Mouse (Mus musculus): ENCODE measurements around the gene Fgfr4. TPM values are rescaled to one million over a fixed set of nuclear protein-coding genes. Genes with fewer than 3 reads are reported as not detected.

Fgfr4 gene
- total and polyA plus RNA-seq, 3 experiments = not detected

GRCm38 (mm10) chr13:55166806-55167725 is 14.6 kb downstream of the Fgfr4 start:
- Histone ChIP-seq H3K9ac (ENCODE audit: control insufficient read depth, low read depth, low read length, poor library complexity, severe bottlenecking) (no peak overlapping the region), H3K27ac (ENCODE audit: control insufficient read depth, low read depth, low read length) (no peak overlapping the region), H3K36me3 (ENCODE audit: control insufficient read depth in 1 of 2, insufficient read depth in 2 of 2, low read length in 2 of 2) (no peaks in the 10 kb centered on the region), H3K4me3 (ENCODE audit: control insufficient read depth in 1 of 2, insufficient read depth in 1 of 2, low read depth in 2 of 2, low read length in 2 of 2) (no peak overlapping the region), H3K27me3 (ENCODE audit: control insufficient read depth in 1 of 2, insufficient read depth in 2 of 2, low read length in 2 of 2) (no peaks in the 10 kb centered on the region), H3K9me3 (replicated peaks; ENCODE audit: insufficient read depth, low read length) (no peaks in the 10 kb centered on the region), H3K4me1 (ENCODE audit: control insufficient read depth in 1 of 2, insufficient read depth in 2 of 2, low read length in 2 of 2) (no peaks in the 10 kb centered on the region), H3K79me2 (ENCODE audit: control insufficient read depth, insufficient read depth, low read length, poor library complexity) (no peaks in the 10 kb centered on the region)
- no peak for DNase-seq (ENCODE audit: low read depth, low spot score)
- no peak for TF ChIP-seq USF2 (IDR thresholded peaks at IDR 0.05; ENCODE audit: borderline replicate concordance in 1 of 2, insufficient read depth in 1 of 2, low read depth in 1 of 2, low read length in 2 of 2)
- TF ChIP-seq ZNF384 (IDR thresholded peaks at IDR 0.05; ENCODE audit: low read depth, low read length) = no peak
- no peak for TF ChIP-seq POLR2AphosphoS2 (IDR thresholded peaks at IDR 0.05; ENCODE audit: low read length)
- TF ChIP-seq EP300 (IDR thresholded peaks at IDR 0.05; ENCODE audit: low read depth in 1 of 2, low read length in 2 of 2) = no peak
- no peak for TF ChIP-seq POLR2AphosphoS5 (IDR thresholded peaks at IDR 0.05; ENCODE audit: borderline replicate concordance, low read depth, low read length)
- TF ChIP-seq CHD1 (IDR thresholded peaks at IDR 0.05; ENCODE audit: low read depth, low read length) = no peak
- no peak for TF ChIP-seq MAZ (IDR thresholded peaks at IDR 0.05; ENCODE audit: low read depth, low read length)
- TF ChIP-seq KAT2A (conservative IDR thresholded peaks at IDR 0.05; ENCODE audit: low read depth, low read length) = no peak
- TF ChIP-seq TAL1 (IDR thresholded peaks at IDR 0.05; ENCODE audit: low read length) = no peak
- no peak for TF ChIP-seq HCFC1 (IDR thresholded peaks at IDR 0.05; ENCODE audit: low read depth, low read length)
- TF ChIP-seq ETS1 (IDR thresholded peaks at IDR 0.05; ENCODE audit: low read depth, low read length) = no peak

DNA sequence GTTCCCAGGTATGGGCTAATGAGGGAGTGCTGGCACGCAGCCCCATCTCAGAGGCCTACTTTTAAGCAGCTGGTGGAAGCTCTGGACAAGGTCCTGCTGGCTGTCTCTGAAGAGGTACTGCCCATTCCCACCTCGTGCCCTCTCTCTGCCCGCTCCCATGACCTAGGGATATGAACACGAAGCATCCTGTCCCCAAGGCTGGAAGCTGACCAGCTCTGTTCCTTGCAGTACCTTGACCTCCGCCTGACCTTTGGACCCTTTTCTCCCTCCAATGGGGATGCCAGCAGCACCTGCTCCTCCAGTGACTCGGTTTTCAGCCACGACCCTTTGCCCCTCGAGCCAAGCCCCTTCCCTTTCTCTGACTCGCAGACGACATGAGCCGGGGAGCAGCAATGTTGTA is 15.4 kb downstream of the Fgfr4 start:
- Histone ChIP-seq H3K9ac (ENCODE audit: control insufficient read depth, low read depth, low read length, poor library complexity, severe bottlenecking) (no peak overlapping the region), H3K36me3 (ENCODE audit: control insufficient read depth in 1 of 2, insufficient read depth in 2 of 2, low read length in 2 of 2) (no peaks in the 10 kb centered on the region), H3K4me1 (ENCODE audit: control insufficient read depth in 1 of 2, insufficient read depth in 2 of 2, low read length in 2 of 2) (no peaks in the 10 kb centered on the region), H3K27ac (ENCODE audit: control insufficient read depth, low read depth, low read length) (no peak overlapping the region), H3K79me2 (ENCODE audit: control insufficient read depth, insufficient read depth, low read length, poor library complexity) (no peaks in the 10 kb centered on the region), H3K4me3 (ENCODE audit: control insufficient read depth in 1 of 2, insufficient read depth in 1 of 2, low read depth in 2 of 2, low read length in 2 of 2) (no peak overlapping the region), H3K27me3 (ENCODE audit: control insufficient read depth in 1 of 2, insufficient read depth in 2 of 2, low read length in 2 of 2) (no peaks in the 10 kb centered on the region), H3K9me3 (replicated peaks; ENCODE audit: insufficient read depth, low read length) (no peaks in the 10 kb centered on the region)
- TF ChIP-seq USF2 (IDR thresholded peaks at IDR 0.05; ENCODE audit: borderline replicate concordance in 1 of 2, insufficient read depth in 1 of 2, low read depth in 1 of 2, low read length in 2 of 2) (no peak), ELF1 (IDR thresholded peaks at IDR 0.05; ENCODE audit: low read depth, low read length) (no peak), MEF2A (IDR thresholded peaks at IDR 0.05; ENCODE audit: extremely low read depth, insufficient replicate concordance, low read depth, low read length, poor library complexity, severe bottlenecking) (no peak), RAD21 (IDR thresholded peaks at IDR 0.05; ENCODE audit: low read depth, low read length) (no peak), NRF1 (IDR thresholded peaks at IDR 0.05; ENCODE audit: insufficient read depth, low read depth, low read length, poor library complexity, severe bottlenecking) (no peak)
- no peak for DNase-seq (ENCODE audit: low read depth, low spot score)
